ENCODE assay signal across 16 mouse cellular contexts in genomic region chr7:115819136-115819535, GRCm38 (mm10).
"Had no signal": no experiment of that assay in that cellular context is flagged by ENCODE, and none has a peak within 500 bp of the region (broad histone marks: within the 10 kb centered on the region; RNA-seq: fewer than 3 reads in every experiment).

No protein-coding gene starts in this region.

- H3K27me3 ChIP-seq: liver, embryonic 15.5 days; megakaryocyte, embryonic 14.5 days; midbrain, embryonic 12.5 days; neural tube, embryonic 13.5 days; stomach, embryonic 15.5 days had no signal

- H3K4me3 ChIP-seq: limb, embryonic 10.5 days; liver, embryonic 15.5 days; megakaryocyte, embryonic 14.5 days; midbrain, embryonic 12.5 days; neural tube, embryonic 13.5 days; stomach, embryonic 15.5 days had no signal

- H3K4me2 ChIP-seq: liver, embryonic 11.5 days; liver, embryonic 15.5 days; midbrain, embryonic 12.5 days; neural tube, embryonic 13.5 days; stomach, embryonic 15.5 days had no signal

- ATAC-seq: lung, postnatal 0 days; midbrain, embryonic 16.5 days had no signal

- H3K9ac ChIP-seq: liver, embryonic 15.5 days; midbrain, embryonic 12.5 days; neural tube, embryonic 13.5 days; stomach, embryonic 15.5 days had no signal

- H3K27ac ChIP-seq: limb, embryonic 10.5 days; liver, embryonic 15.5 days; midbrain, embryonic 12.5 days; neural tube, embryonic 13.5 days; stomach, embryonic 15.5 days had no signal

- DNase-seq: kidney, postnatal 10 days; kidney, postnatal 4 days; lung, adult 2 months; lung, postnatal 36 days; retina, postnatal 1 day; thymus, adult 2 months; thymus, postnatal 25 days had no signal

- H3K36me3 ChIP-seq: limb, embryonic 10.5 days; midbrain, embryonic 12.5 days; neural tube, embryonic 13.5 days; stomach, embryonic 15.5 days had no signal

- H3K9me3 ChIP-seq: liver, embryonic 15.5 days; megakaryocyte, embryonic 14.5 days; midbrain, embryonic 12.5 days; neural tube, embryonic 13.5 days; stomach, embryonic 15.5 days had no signal
